Mouse (Mus musculus): Measurements from ENCODE around the gene Ndufa8.

DNA sequence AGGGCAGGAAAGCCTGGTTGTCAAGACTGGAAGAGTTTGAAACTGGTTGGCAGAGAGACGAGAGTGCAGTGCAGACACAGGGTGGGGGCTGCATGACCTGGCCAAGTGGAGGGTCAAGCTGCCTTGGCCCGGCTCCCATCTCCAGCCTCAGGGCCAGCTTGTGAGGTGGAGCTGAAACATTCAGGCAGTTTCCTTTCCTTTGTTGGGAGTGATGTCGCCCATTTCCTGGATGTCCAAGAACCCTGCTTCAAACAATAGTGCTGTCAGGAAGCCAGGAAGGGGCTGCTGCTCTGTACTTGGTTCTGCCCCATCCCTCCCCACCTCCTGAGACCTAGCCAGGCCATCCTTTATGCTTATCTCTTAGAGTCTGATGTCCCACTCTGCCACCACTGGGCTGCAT, 25.9 kb downstream of the Ndufa8 start:
- peak; percentile 93 for TF ChIP-seq EP300 (IDR thresholded peaks at IDR 0.05; ENCODE audit: insufficient read depth, low read depth, low read length)
- no peak for TF ChIP-seq CTCF (IDR thresholded peaks at IDR 0.05; ENCODE audit: low read depth, low read length)
- no peak for TF ChIP-seq POLR2A (IDR thresholded peaks at IDR 0.05; ENCODE audit: insufficient read depth, low read length)
